Mouse (Mus musculus): Measurements from ENCODE around the gene Lmf1. TPM values are rescaled to one million over a fixed set of nuclear protein-coding genes. Genes with fewer than 3 reads are reported as not detected.

The Lmf1 gene
- polyA plus RNA-seq, 1 experiment from 2014 or later: 18.3 TPM

GRCm38 (mm10) chr17:25571453-25571820 is 7.4 kb upstream of the Lmf1 start:
- Histone ChIP-seq H3K4me1 (replicated peaks; ENCODE audit: control insufficient read depth, insufficient read depth, low read length) (peaks cover 15% of the 10 kb centered on the region; the same call in 1 of the 2 replicates), H3K9ac (ENCODE audit: low read length) (peak overlapping the region; percentile 43), H3K4me3 (ENCODE audit: low read depth, low read length) (peak overlapping the region; percentile 48), H3K27me3 (ENCODE audit: control insufficient read depth, insufficient read depth, low read length) (peaks cover 29% of the 10 kb centered on the region), H3K27ac (ENCODE audit: low read depth, low read length) (no peak overlapping the region), H3K36me3 (ENCODE audit: control insufficient read depth, insufficient read depth, low read length) (no peaks in the 10 kb centered on the region), H3K4me2 (ENCODE audit: low read depth, low read length, severe bottlenecking) (peak overlapping the region; percentile 97), H3K9me3 (ENCODE audit: control insufficient read depth, low read length) (no peaks in the 10 kb centered on the region)
- WGBS: 4% methylated on average over 8 of the region's 8 CpGs
- no peak for DNase-seq (ENCODE audit: low spot score)
- ATAC-seq (replicated peaks; ENCODE audit: low FRiP score): no peak

- Histone ChIP-seq H3K4me1 (replicated peaks; ENCODE audit: control insufficient read depth, insufficient read depth, low read length) (peaks cover 17% of the 10 kb centered on the region), H3K9me3 (ENCODE audit: control insufficient read depth, low read length) (no peaks in the 10 kb centered on the region), H3K36me3 (ENCODE audit: control insufficient read depth, insufficient read depth, low read length) (no peaks in the 10 kb centered on the region), H3K9ac (ENCODE audit: low read length) (no peak overlapping the region), H3K4me2 (ENCODE audit: low read depth, low read length, severe bottlenecking) (no peak overlapping the region), H3K4me3 (ENCODE audit: low read depth, low read length) (no peak overlapping the region), H3K27me3 (ENCODE audit: control insufficient read depth, insufficient read depth, low read length) (peaks cover 9% of the 10 kb centered on the region; the same call in 1 of the 2 replicates), H3K27ac (ENCODE audit: low read depth, low read length) (no peak overlapping the region)
- no peak for DNase-seq (ENCODE audit: low spot score)
- no peak for ATAC-seq (replicated peaks; ENCODE audit: low FRiP score)
- 77% methylated on average over 12 of the region's 12 CpGs for WGBS
Measured at GRCm38 (mm10) chr17:25575208-25575971, 3.5 kb upstream of the Lmf1 start.

GRCm38 (mm10) chr17:25576034-25576433 is 2.9 kb upstream of the Lmf1 start:
- 81% methylated on average over 2 of the region's 2 CpGs for WGBS
- ATAC-seq (replicated peaks; ENCODE audit: low FRiP score): no peak
- Histone ChIP-seq H3K9me3 (ENCODE audit: control insufficient read depth, low read length) (no peaks in the 10 kb centered on the region), H3K36me3 (ENCODE audit: control insufficient read depth, insufficient read depth, low read length) (no peaks in the 10 kb centered on the region), H3K4me1 (replicated peaks; ENCODE audit: control insufficient read depth, insufficient read depth, low read length) (peaks cover 14% of the 10 kb centered on the region), H3K4me3 (ENCODE audit: low read depth, low read length) (no peak overlapping the region), H3K27ac (ENCODE audit: low read depth, low read length) (no peak overlapping the region), H3K9ac (ENCODE audit: low read length) (no peak overlapping the region), H3K27me3 (ENCODE audit: control insufficient read depth, insufficient read depth, low read length) (peaks cover 9% of the 10 kb centered on the region; the same call in 1 of the 2 replicates), H3K4me2 (ENCODE audit: low read depth, low read length, severe bottlenecking) (no peak overlapping the region)
- no peak for DNase-seq (ENCODE audit: low spot score)

GRCm38 (mm10) chr17:25577263-25577662 is 1.6 kb upstream of the Lmf1 start:
- H3K4me3 ChIP-seq (ENCODE audit: low read depth, low read length): no peak overlapping the region
- no peaks in the 10 kb centered on the region for H3K9me3 ChIP-seq (ENCODE audit: control insufficient read depth, low read length)
- no peaks in the 10 kb centered on the region for H3K36me3 ChIP-seq (ENCODE audit: control insufficient read depth, insufficient read depth, low read length)
- no peak overlapping the region for H3K4me2 ChIP-seq (ENCODE audit: low read depth, low read length, severe bottlenecking)
- DNase-seq (ENCODE audit: low spot score): no peak
- peaks cover 11% of the 10 kb centered on the region for H3K4me1 ChIP-seq (replicated peaks; ENCODE audit: control insufficient read depth, insufficient read depth, low read length)
- 40% methylated on average over 6 of the region's 6 CpGs for WGBS
- peaks cover 3% of the 10 kb centered on the region; the same call in 1 of the 2 replicates for H3K27me3 ChIP-seq (ENCODE audit: control insufficient read depth, insufficient read depth, low read length)
- no peak overlapping the region for H3K27ac ChIP-seq (ENCODE audit: low read depth, low read length)
- ATAC-seq (replicated peaks; ENCODE audit: low FRiP score): no peak
- H3K9ac ChIP-seq (ENCODE audit: low read length): no peak overlapping the region

- DNase-seq (ENCODE audit: low spot score): no peak
- WGBS: 62% methylated on average over 2 of the region's 2 CpGs
- H3K9me3 ChIP-seq (ENCODE audit: control insufficient read depth, low read length): no peaks in the 10 kb centered on the region
- no peaks in the 10 kb centered on the region for H3K27me3 ChIP-seq (ENCODE audit: control insufficient read depth, insufficient read depth, low read length)
- no peaks in the 10 kb centered on the region for H3K36me3 ChIP-seq (ENCODE audit: control insufficient read depth, insufficient read depth, low read length)
- no peak overlapping the region for H3K9ac ChIP-seq (ENCODE audit: low read length)
- no peak for ATAC-seq (replicated peaks; ENCODE audit: low FRiP score)
- H3K4me2 ChIP-seq (ENCODE audit: low read depth, low read length, severe bottlenecking): no peak overlapping the region
- H3K27ac ChIP-seq (ENCODE audit: low read depth, low read length): no peak overlapping the region
- H3K4me1 ChIP-seq (replicated peaks; ENCODE audit: control insufficient read depth, insufficient read depth, low read length): peaks cover 11% of the 10 kb centered on the region
- H3K4me3 ChIP-seq (ENCODE audit: low read depth, low read length): no peak overlapping the region
Measured at GRCm38 (mm10) chr17:25577702-25578101, 1.2 kb upstream of the Lmf1 start.

- Histone ChIP-seq H3K4me2 (ENCODE audit: low read depth, low read length, severe bottlenecking) (peak overlapping the region; percentile 84), H3K9ac (ENCODE audit: low read length) (peak overlapping the region; percentile 86), H3K27me3 (ENCODE audit: control insufficient read depth, insufficient read depth, low read length) (no peaks in the 10 kb centered on the region), H3K27ac (ENCODE audit: low read depth, low read length) (no peak overlapping the region), H3K4me1 (replicated peaks; ENCODE audit: control insufficient read depth, insufficient read depth, low read length) (peaks cover 11% of the 10 kb centered on the region), H3K36me3 (ENCODE audit: control insufficient read depth, insufficient read depth, low read length) (no peaks in the 10 kb centered on the region), H3K4me3 (ENCODE audit: low read depth, low read length) (peak overlapping the region; percentile 76), H3K9me3 (ENCODE audit: control insufficient read depth, low read length) (no peaks in the 10 kb centered on the region)
- ATAC-seq (replicated peaks; ENCODE audit: low FRiP score): peak; percentile 23
- no peak for DNase-seq (ENCODE audit: low spot score)
- WGBS: 6% methylated on average over 21 of the region's 21 CpGs
Measured at GRCm38 (mm10) chr17:25579332-25580047, 605 bp downstream of the Lmf1 start.

GRCm38 (mm10) chr17:25582076-25582475 is 3.2 kb downstream of the Lmf1 start:
- H3K36me3 ChIP-seq (ENCODE audit: control insufficient read depth, insufficient read depth, low read length): no peaks in the 10 kb centered on the region
- H3K9ac ChIP-seq (ENCODE audit: low read length): no peak overlapping the region
- H3K27me3 ChIP-seq (ENCODE audit: control insufficient read depth, insufficient read depth, low read length): no peaks in the 10 kb centered on the region
- no peak overlapping the region for H3K27ac ChIP-seq (ENCODE audit: low read depth, low read length)
- H3K4me3 ChIP-seq (ENCODE audit: low read depth, low read length): no peak overlapping the region
- H3K4me2 ChIP-seq (ENCODE audit: low read depth, low read length, severe bottlenecking): no peak overlapping the region
- H3K4me1 ChIP-seq (replicated peaks; ENCODE audit: control insufficient read depth, insufficient read depth, low read length): peaks cover 11% of the 10 kb centered on the region
- no peaks in the 10 kb centered on the region for H3K9me3 ChIP-seq (ENCODE audit: control insufficient read depth, low read length)
- ATAC-seq (replicated peaks; ENCODE audit: low FRiP score) (no peak), DNase-seq (ENCODE audit: low spot score) (no peak)
- 86% methylated on average over 8 of the region's 8 CpGs for WGBS

- H3K9ac ChIP-seq (ENCODE audit: low read length): no peak overlapping the region
- H3K4me1 ChIP-seq (replicated peaks; ENCODE audit: control insufficient read depth, insufficient read depth, low read length): peaks cover 11% of the 10 kb centered on the region
- H3K4me2 ChIP-seq (ENCODE audit: low read depth, low read length, severe bottlenecking): no peak overlapping the region
- H3K9me3 ChIP-seq (ENCODE audit: control insufficient read depth, low read length): no peaks in the 10 kb centered on the region
- no peak overlapping the region for H3K4me3 ChIP-seq (ENCODE audit: low read depth, low read length)
- H3K27me3 ChIP-seq (ENCODE audit: control insufficient read depth, insufficient read depth, low read length): no peaks in the 10 kb centered on the region
- no peaks in the 10 kb centered on the region for H3K36me3 ChIP-seq (ENCODE audit: control insufficient read depth, insufficient read depth, low read length)
- 83% methylated on average over 4 of the region's 4 CpGs for WGBS
- DNase-seq (ENCODE audit: low spot score): no peak
- H3K27ac ChIP-seq (ENCODE audit: low read depth, low read length): no peak overlapping the region
- ATAC-seq (replicated peaks; ENCODE audit: low FRiP score): no peak
Measured at GRCm38 (mm10) chr17:25583099-25583498, 4.2 kb downstream of the Lmf1 start.

Measured in forebrain, embryonic 11.5 days (tissue).